Mouse (Mus musculus) liver, embryonic 15.5 days (tissue): ENCODE data around the gene Selenom. TPM values are rescaled to one million over a fixed set of nuclear protein-coding genes. Genes with fewer than 3 reads are reported as not detected.

Experiments
- ATAC-seq: fragments of 200-750 bp; cut with Nextera tagmentation; 2 replicates; pipeline ENCODE4 v1.8.0; 2017; ENCODE audit warnings: moderate number of reproducible peaks, mild to moderate bottlenecking, moderate library complexity; ENCODE audit not compliant: insufficient read depth
- H3K27ac ChIP-seq: fragments of 300-500 bp; sonication (generic); replicated peaks from 2 replicates; pipeline ENCODE4 v1.5.1; 2015; ENCODE audit warnings: mild to moderate bottlenecking, inconsistent platforms
- H3K27me3 ChIP-seq: fragments of 300-500 bp; sonication (generic); 2 replicates; pipeline ENCODE4 v1.6.1; 2015; ENCODE audit warnings: mild to moderate bottlenecking, inconsistent platforms
- H3K36me3 ChIP-seq: fragments of 300-500 bp; sonication (generic); replicated peaks from 2 replicates; pipeline ENCODE4 v1.6.1; 2015; ENCODE audit warnings: moderate library complexity, mild to moderate bottlenecking, inconsistent platforms
- H3K4me1 ChIP-seq: fragments of 300-500 bp; sonication (generic); replicated peaks from 2 replicates; pipeline ENCODE4 v1.6.1; 2015; ENCODE audit warnings: inconsistent platforms
- H3K4me2 ChIP-seq: fragments of 300-500 bp; sonication (generic); 2 replicates; pipeline ENCODE4 v1.6.1; 2015; ENCODE audit warnings: moderate library complexity, mild to moderate bottlenecking, inconsistent platforms
- H3K4me3 ChIP-seq: fragments of 300-500 bp; sonication (generic); replicated peaks from 2 replicates; pipeline ENCODE4 v1.5.1; 2015; ENCODE audit warnings: mild to moderate bottlenecking, inconsistent platforms
- H3K9ac ChIP-seq: fragments of 300-500 bp; sonication (generic); 2 replicates; pipeline ENCODE4 v1.6.1; 2015; ENCODE audit warnings: moderate library complexity, mild to moderate bottlenecking, inconsistent platforms
- H3K9me3 ChIP-seq: fragments of 300-500 bp; sonication (generic); replicated peaks from 2 replicates; pipeline ENCODE4 v1.6.1; 2016; ENCODE audit warnings: inconsistent platforms
- WGBS: fragments of 180-500 bp; shearing (Covaris S2); methylation state at CpG from one replicate; pipeline ENCODE4 v1.1.7; 2015; ENCODE audit warnings: mixed read lengths; ENCODE audit not compliant: insufficient replicate concordance; 5-methylcytosine and 5-hydroxymethylcytosine counted together
- polyA plus RNA-seq: library from polyadenylated mRNA; unstranded; fragments of >200 nt; fragmentation: Nextera tagmentation; extraction: Ambion mirVana; gene quantifications from 2 replicates; pipeline ENCODE4 v1.2.1, GENCODE M21; 2015

Gene Selenom
- polyA plus RNA-seq, 1 experiment from 2014 or later: 10.5 TPM

DNA sequence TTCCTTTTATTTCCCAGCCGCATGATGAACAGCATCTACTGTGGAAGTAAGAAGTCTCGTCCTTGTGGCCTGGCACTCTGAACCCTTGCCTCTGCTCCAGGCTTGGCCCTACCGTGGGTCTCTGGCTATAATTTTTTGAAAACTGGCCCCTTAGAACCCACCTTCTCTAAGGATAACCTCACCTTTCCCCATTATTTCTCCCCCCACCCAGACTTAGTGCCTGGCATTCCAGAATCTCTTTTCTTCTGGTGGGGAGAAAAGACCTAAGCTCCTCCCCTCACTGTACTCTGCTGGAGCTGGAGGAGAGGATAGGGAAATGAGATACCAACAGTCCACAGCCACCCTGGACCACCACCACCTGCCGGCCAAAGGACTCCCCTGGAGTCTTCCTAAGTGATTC is 732 bp downstream of the Selenom start:
- no peaks in the 10 kb centered on the region for H3K9me3 ChIP-seq
- no peak overlapping the region for H3K27ac ChIP-seq
- H3K4me2 ChIP-seq: peak overlapping the region; percentile 74
- peaks cover 29% of the 10 kb centered on the region for H3K4me1 ChIP-seq
- no peak overlapping the region for H3K9ac ChIP-seq
- H3K27me3 ChIP-seq: peaks cover 51% of the 10 kb centered on the region
- ATAC-seq: no peak
- no peaks in the 10 kb centered on the region for H3K36me3 ChIP-seq
- peak overlapping the region; percentile 51 for H3K4me3 ChIP-seq
- 19% methylated on average over 4 of the region's 4 CpGs for WGBS

- Histone ChIP-seq H3K4me3 (no peak overlapping the region), H3K4me1 (peaks cover 26% of the 10 kb centered on the region), H3K9me3 (no peaks in the 10 kb centered on the region), H3K9ac (no peak overlapping the region), H3K27ac (no peak overlapping the region), H3K36me3 (no peaks in the 10 kb centered on the region), H3K27me3 (peaks cover 51% of the 10 kb centered on the region), H3K4me2 (no peak overlapping the region)
- ATAC-seq: no peak
- 76% methylated on average over 4 of the region's 4 CpGs for WGBS
These were observed 1.2 kb downstream of the Selenom start for GRCm38 (mm10) chr11:3515637-3516036.

GRCm38 (mm10) chr11:3516121-3516520 is 1.6 kb downstream of the Selenom start:
- no peak overlapping the region for H3K27ac ChIP-seq
- no peak overlapping the region for H3K4me2 ChIP-seq

DNA sequence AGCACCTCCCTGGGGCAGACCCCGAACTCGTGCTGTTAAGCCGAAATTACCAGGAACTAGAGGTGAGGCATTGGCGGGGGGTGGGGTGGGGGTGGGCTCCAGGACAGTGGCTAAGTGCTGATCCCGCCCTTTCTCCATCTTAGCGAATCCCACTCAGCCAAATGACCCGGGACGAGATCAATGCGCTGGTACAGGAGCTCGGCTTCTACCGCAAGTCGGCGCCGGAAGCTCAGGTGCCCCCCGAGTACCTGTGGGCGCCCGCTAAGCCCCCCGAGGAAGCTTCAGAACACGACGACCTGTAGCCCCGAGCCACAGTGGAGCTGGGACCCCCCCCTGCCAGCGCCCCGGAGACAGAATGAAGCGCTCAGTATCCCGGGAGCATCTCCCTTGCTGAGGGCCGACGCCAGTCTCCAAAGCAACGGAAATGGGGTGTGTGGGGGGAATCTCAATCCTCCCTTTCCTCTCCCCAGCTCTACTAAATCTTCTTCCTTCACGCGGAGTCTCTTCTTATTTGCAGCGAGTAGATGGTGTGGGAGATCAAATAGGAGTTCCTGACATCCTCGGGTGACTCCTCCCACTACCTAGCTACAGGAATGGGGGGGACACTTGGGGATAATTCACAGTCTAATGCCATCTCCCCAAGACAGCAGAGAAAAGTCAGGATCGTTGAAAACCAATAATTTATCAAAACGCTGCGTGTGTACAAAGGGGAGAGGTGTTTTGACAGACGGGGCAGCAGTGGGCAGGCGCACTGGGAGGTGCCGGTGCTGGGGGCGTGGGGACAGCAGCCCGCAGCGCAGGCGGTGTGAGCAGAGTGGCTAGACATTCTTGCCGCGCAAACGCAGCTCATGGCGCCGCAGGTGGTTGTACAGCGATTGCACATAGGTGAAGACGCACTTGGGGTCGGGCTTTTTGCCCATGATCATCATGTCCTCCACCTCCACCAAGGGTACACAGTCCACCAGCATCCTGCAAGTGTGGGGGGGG is 2.7 kb downstream of the Selenom start:
- Histone ChIP-seq H3K4me1 (peaks cover 21% of the 10 kb centered on the region), H3K27ac (no peak overlapping the region), H3K9ac (no peak overlapping the region), H3K4me2 (peak overlapping the region; percentile 46), H3K4me3 (peak overlapping the region; percentile 18; the same call in 1 of the 2 replicates), H3K36me3 (0 out of 2 replicates have a peak, but pooled peaks cover 1% of the 10 kb centered on the region), H3K9me3 (no peaks in the 10 kb centered on the region), H3K27me3 (peaks cover 51% of the 10 kb centered on the region)
- 3% methylated on average over 50 of the region's 50 CpGs for WGBS
- ATAC-seq: no peak

More at GRCm38 (mm10) chr11:3516121-3516520, 1.6 kb downstream of the Selenom start:
- H3K9me3 ChIP-seq: no peaks in the 10 kb centered on the region
- whole genome bisulfite sequencing: 61% methylated on average over 5 of the region's 5 CpGs
- H3K4me1 ChIP-seq: peaks cover 21% of the 10 kb centered on the region
- no peaks in the 10 kb centered on the region for H3K36me3 ChIP-seq
- H3K27me3 ChIP-seq: peaks cover 51% of the 10 kb centered on the region
- H3K4me3 ChIP-seq: no peak overlapping the region
- no peak overlapping the region for H3K9ac ChIP-seq
- ATAC-seq: no peak

DNA sequence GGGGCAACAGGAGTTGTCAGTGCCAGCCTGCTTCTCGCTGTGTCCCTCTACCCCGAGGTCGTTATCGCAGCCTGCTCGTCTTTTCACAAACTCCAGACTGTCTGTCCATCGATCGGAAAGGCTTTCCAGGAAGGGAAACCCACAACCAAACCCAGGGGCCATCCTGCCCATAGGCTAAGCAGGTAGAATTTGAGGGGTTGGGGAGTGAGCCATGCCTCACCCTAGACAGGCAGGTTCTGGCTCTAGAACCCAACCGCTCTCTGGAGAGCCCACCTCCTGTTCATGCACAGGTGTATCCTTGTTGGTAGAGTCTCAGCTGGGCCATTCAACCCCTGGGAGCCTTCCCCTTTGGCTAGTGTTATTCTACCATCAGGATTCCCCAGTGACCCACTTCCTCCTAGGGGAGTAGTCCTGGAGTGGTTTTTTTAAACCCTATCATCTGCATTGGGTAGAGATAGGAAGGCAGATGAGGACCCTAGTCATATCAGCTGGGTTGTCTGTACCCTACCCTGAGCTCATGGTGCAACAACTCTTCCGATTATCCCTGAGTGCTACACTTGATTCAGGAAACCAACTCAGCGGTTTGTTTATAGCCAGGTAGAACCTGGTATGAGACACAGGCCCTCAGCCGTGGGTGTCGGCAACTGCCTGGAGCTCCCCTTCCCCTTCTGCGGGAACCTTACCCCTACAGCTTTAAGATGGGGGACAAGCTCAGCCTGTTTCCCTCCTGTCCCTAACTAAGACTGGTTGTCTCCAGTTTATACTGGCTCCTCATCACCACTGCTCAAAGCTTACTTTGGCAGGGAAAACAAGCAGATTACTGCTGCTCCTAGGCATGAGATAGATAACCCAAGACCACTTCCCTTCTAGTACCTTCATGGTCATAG is 3.6 kb downstream of the Selenom start:
- Histone ChIP-seq H3K27ac (no peak overlapping the region), H3K4me1 (peaks cover 21% of the 10 kb centered on the region), H3K4me3 (no peak overlapping the region), H3K9me3 (no peaks in the 10 kb centered on the region), H3K27me3 (peaks cover 51% of the 10 kb centered on the region), H3K4me2 (peak overlapping the region; percentile 46), H3K36me3 (0 out of 2 replicates have a peak, but pooled peaks cover 9% of the 10 kb centered on the region), H3K9ac (no peak overlapping the region)
- ATAC-seq: no peak
- WGBS: 40% methylated on average over 13 of the region's 13 CpGs

DNA sequence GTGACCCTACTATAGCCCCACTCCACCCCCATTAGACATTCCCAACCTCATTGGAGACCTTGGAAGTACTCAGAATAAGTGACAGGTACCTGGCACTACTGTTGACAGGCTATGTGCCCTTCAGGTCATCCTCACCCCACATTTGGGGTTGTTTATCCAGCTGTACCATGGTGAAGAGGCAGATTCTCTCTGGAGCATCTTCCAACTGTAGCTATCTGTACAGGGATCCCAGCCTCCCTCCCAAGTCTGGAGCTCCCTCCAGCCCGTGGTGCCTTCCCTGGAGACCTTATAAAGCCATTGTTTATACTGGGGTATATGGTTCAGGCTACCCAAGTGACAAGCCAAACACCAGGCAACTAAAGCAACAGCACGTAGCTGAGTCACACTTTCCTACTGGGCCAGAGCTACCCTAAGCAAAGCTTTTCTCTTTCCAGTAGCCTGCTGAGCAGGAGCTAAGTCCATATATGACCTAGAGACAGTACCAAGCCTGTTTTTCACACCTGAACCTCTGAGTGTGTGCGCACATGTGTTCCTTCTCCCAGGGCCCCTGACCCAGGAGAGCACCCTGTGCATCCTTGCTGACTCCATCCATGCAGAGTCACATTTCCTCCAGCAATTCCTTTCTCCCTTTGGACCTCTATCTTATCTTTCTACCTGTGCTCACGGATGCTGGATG is 4.7 kb downstream of the Selenom start:
- H3K9me3 ChIP-seq: no peaks in the 10 kb centered on the region
- H3K9ac ChIP-seq: no peak overlapping the region
- H3K27me3 ChIP-seq: peaks cover 51% of the 10 kb centered on the region
- no peak overlapping the region for H3K4me2 ChIP-seq
- WGBS: 50% methylated on average over 4 of the region's 4 CpGs
- H3K4me3 ChIP-seq: no peak overlapping the region
- no peak for ATAC-seq
- H3K36me3 ChIP-seq: peaks cover 11% of the 10 kb centered on the region; the same call in 1 of the 2 replicates
- H3K27ac ChIP-seq: no peak overlapping the region
- peaks cover 19% of the 10 kb centered on the region for H3K4me1 ChIP-seq

DNA sequence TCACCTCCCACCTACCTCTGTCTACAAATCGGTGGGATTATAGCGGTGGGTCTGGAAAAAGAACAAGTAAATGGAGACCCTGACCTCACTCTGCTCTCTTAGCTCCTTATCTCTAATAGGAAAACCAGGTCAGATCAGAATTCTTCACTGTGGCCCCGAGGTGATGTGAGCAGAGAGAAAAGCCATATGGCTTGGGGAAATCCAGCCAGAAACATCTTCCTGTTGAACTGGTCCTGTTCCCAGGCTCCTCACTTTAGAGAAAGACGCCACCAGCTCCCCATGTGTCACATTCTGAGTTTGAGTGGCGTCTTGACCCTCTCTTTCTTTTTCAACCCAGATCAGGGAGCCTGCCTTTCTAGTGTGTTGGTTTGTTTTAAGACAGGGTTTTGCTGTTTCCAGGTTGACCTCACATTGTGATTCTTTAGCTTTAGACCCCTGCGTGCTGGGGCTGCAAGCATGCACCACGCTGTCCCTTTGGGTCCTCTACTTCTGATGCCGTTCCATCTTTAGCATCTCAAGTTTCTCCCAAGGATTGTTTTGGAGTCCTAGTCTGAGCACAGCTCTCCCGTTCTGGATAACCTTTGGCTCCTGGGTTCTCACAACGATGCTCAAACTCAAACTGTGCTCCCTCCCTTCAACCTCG is 5.4 kb downstream of the Selenom start:
- H3K4me2 ChIP-seq: no peak overlapping the region
- no peak for ATAC-seq
- no peaks in the 10 kb centered on the region for H3K9me3 ChIP-seq
- H3K27me3 ChIP-seq: peaks cover 47% of the 10 kb centered on the region
- H3K4me1 ChIP-seq: peaks cover 12% of the 10 kb centered on the region
- 63% methylated on average over 11 of the region's 11 CpGs for WGBS
- no peak overlapping the region for H3K27ac ChIP-seq
- peaks cover 18% of the 10 kb centered on the region; the same call in 1 of the 2 replicates for H3K36me3 ChIP-seq
- no peak overlapping the region for H3K9ac ChIP-seq
- H3K4me3 ChIP-seq: no peak overlapping the region

GRCm38 (mm10) chr11:3520919-3521318 is 6.4 kb downstream of the Selenom start:
- H3K27me3 ChIP-seq: peaks cover 37% of the 10 kb centered on the region
- H3K4me3 ChIP-seq: no peak overlapping the region
- H3K9me3 ChIP-seq: no peaks in the 10 kb centered on the region
- H3K9ac ChIP-seq: no peak overlapping the region
- 77% methylated on average over 14 of the region's 14 CpGs for whole genome bisulfite sequencing
- H3K36me3 ChIP-seq: peaks cover 21% of the 10 kb centered on the region
- no peak overlapping the region for H3K27ac ChIP-seq
- H3K4me1 ChIP-seq: peaks cover 6% of the 10 kb centered on the region; the same call in 1 of the 2 replicates
- no peak overlapping the region for H3K4me2 ChIP-seq
- ATAC-seq: no peak

GRCm38 (mm10) chr11:3521339-3522224 is 7.1 kb downstream of the Selenom start:
- H3K9me3 ChIP-seq: no peaks in the 10 kb centered on the region
- H3K4me2 ChIP-seq: no peak overlapping the region
- H3K9ac ChIP-seq: no peak overlapping the region
- H3K4me1 ChIP-seq: peaks cover 6% of the 10 kb centered on the region; the same call in 1 of the 2 replicates
- no peak overlapping the region for H3K4me3 ChIP-seq
- peaks cover 30% of the 10 kb centered on the region for H3K27me3 ChIP-seq
- 73% methylated on average over 23 of the region's 23 CpGs for WGBS
- no peak for ATAC-seq
- H3K27ac ChIP-seq: no peak overlapping the region
- peaks cover 24% of the 10 kb centered on the region for H3K36me3 ChIP-seq
